Mouse (Mus musculus) layer of hippocampus, adult 2 months (tissue): ENCODE results near the gene Ksr1. TPM values are rescaled to one million over a fixed set of nuclear protein-coding genes. Genes with fewer than 3 reads are reported as not detected.
A peak's percentile ranks its signal among the peaks of the same experiment; 100 is the strongest.

Experiments
- DNase-seq, 2 experiments: peaks; one replicate each; pipeline ENCODE4 v3.0.0; 2022; ENCODE audit warnings: low spot score in 2 of 2
- H3K27ac ChIP-seq: fragments of 200-600 bp; 2 replicates; pipeline ENCODE4 v1.8.1; 2022
- H3K4me3 ChIP-seq: fragments of 200-600 bp; 2 replicates; pipeline ENCODE4 v1.8.1; 2022; ENCODE audit warnings: mild to moderate bottlenecking
- CTCF ChIP-seq: fragments of 200-600 bp; conservative IDR thresholded peaks from 2 replicates; pipeline ENCODE4 v1.8.1; 2022; ENCODE audit warnings: antibody characterized with exemption, mild to moderate bottlenecking, moderate library complexity
- total RNA-seq, 2 experiments: library from RNA; stranded (reverse); gene quantifications; 2 replicates each; pipeline ENCODE4 v1.2.3; 2021

The Ksr1 gene
- total RNA-seq, 2 experiments from 2014 or later: 230 to 231 TPM

DNA sequence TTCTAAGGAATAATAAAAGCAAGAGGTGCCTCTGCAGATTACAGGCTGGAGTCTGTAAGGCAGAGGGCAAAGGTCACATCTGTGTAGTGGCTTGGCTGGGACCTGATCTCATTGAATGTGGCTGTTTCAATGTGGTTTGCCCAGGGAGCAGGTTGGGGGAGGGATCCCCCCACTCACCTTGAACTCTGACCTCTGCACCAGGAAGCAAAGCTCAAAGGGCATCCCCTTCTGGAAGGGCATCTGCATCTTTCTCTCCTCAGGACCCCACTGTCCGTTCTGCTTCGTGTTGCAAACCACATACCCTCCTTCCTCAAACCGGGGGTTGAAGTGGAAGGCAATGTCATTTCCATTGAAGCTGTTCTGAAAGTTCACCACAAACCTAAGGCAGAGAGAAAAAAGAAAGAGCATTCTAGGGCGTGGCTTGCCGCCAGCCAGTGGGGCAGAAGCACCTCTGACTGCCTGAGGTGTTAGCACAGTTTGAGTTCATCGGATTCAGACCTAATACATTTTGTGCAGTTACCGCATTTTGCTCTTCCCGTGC is 173.3 kb downstream of the Ksr1 start:
- H3K27ac ChIP-seq: no peak overlapping the region; the same call in 1 of the 2 replicates
- peak overlapping the region; percentile 9; the same call in 1 of the 2 replicates for H3K4me3 ChIP-seq
- TF ChIP-seq CTCF: no peak
- DNase-seq: no peak

DNA sequence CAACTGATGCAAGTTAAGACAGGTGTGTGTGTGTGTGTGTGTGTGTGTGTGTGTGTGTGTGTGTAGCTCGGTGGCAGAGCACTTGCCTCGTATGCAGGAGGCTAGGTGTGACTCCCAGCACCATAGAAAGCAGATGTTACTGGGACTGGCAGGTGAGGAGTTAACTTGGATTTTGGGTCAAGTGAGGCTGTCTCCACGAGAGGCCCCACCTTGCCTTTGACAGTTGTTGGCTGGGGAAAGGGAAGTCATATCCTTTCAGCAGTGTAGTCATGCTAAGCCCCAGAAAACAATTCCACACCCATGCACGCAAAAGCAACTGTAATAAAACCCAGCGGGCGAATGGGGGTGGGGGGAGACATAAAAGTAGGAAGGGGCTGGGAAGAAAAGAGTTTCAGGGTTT is 173.9 kb downstream of the Ksr1 start:
- DNase-seq: no peak
- TF ChIP-seq CTCF: no peak
- H3K4me3 ChIP-seq: no peak overlapping the region
- H3K27ac ChIP-seq: no peak overlapping the region

DNA sequence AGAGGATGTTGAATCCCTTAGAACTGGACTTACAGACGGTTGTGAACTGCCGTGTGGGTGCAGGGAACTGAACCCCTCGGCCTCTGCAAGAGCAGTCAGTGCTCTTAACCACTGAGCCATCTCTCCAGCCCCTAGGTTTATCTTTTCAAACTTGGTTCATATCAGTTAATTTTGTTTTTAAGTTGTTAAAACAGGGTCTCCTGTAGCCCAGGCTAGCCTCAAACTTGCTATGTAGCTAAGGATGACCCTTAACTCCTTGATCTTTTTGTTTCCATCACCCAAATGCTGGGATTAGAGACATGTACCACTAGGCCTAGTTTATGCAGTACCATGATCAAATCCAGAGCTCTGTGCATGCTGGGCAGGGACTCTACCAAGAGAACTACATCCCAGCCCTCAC is 174.5 kb downstream of the Ksr1 start:
- no peak for DNase-seq
- no peak overlapping the region for H3K27ac ChIP-seq
- TF ChIP-seq CTCF: no peak
- H3K4me3 ChIP-seq: no peak overlapping the region

DNA sequence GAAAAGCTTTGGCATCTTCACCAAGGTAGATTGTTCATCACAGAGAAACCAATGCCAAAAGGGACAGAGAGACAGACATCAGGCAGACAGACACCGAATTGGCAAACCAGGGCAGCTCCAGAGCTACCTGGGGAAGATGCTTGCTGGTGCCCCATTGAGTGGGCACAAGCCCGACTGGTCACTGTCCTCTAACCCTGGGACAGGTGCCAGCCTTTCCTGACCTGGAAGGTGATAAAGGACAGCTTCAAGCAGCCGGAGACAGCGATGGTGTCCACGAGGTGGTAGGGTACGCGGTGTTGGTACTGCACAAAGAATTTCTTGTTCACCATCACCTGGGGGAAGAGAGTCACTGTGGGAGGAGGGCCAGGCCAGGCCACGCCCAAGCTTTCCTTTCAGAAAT is 175.1 kb downstream of the Ksr1 start:
- TF ChIP-seq CTCF: no peak
- no peak for DNase-seq
- Histone ChIP-seq H3K27ac (no peak overlapping the region), H3K4me3 (no peak overlapping the region)

DNA sequence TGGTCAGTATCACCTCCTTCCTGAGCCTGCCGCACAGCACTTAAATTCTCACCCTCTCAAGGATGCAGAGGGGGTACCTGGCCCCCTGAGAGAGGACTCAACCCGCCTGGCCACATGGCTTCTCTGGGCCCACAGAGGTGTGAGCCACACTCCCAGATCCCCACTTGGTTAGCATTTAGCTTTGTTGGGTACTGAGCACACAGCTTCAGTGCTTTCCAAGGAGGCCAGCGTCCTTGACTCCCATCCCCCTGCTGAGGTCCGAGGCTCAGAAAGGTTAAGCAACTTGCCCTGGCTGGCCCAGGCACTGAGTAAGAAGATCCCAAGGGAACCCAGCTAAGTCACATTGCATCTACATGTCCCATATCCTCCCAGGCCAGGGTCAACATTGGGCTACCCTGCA is 178.1 kb downstream of the Ksr1 start:
- Histone ChIP-seq H3K27ac (no peak overlapping the region), H3K4me3 (no peak overlapping the region)
- DNase-seq: no peak
- TF ChIP-seq CTCF: no peak

DNA sequence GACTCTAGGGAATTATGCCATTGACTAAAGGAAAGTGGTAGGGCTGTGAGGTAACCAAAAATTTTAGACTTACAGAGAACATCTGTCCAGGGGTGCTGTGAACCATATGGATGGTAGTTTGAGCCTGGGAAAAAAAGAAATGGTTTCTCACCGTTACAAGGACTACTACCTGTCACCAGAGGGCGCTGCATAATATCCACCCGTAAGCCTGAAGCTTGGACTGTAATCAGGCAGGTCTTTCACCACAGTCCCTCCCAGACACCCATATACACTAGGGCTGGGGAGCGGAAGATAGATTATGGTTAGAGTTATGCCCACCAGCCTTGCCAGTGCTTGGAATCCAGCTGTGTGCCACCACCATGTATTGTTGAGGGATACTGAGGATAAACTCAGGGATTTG is 178.8 kb downstream of the Ksr1 start:
- no peak overlapping the region for H3K4me3 ChIP-seq
- peak; percentile 33 to 64 for DNase-seq
- TF ChIP-seq CTCF: peak; percentile 87
- H3K27ac ChIP-seq: no peak overlapping the region

Other genes with a start within 250 kb of the Ksr1 start
- under 1 TPM; 0.20 to 0.64 TPM for gene Nos2, start 225.6 kb downstream of the Ksr1 start, total RNA-seq
- gene Lgals9, start 161.5 kb downstream of the Ksr1 start, total RNA-seq: 1 to 10 TPM; 4.0 to 4.1 TPM
- 100 to 1,000 TPM in 1 of 2 experiments, 10 to 100 TPM in 1; 83.0 to 101 TPM for gene Wsb1, start 108.3 kb upstream of the Ksr1 start, total RNA-seq
- gene Gm9964, start 150.5 kb upstream of the Ksr1 start, total RNA-seq: not detected
- gene Nf1, start 193.3 kb upstream of the Ksr1 start, total RNA-seq: 100 to 1,000 TPM; 106 to 115 TPM